Mouse (Mus musculus): ENCODE results near the gene Swt1.
"Not testable (repeated sequence)": the region's sequence is repeated elsewhere in the genome, so short reads cannot be mapped to it uniquely, and the experiment has no call there.

The Swt1 gene

DNA sequence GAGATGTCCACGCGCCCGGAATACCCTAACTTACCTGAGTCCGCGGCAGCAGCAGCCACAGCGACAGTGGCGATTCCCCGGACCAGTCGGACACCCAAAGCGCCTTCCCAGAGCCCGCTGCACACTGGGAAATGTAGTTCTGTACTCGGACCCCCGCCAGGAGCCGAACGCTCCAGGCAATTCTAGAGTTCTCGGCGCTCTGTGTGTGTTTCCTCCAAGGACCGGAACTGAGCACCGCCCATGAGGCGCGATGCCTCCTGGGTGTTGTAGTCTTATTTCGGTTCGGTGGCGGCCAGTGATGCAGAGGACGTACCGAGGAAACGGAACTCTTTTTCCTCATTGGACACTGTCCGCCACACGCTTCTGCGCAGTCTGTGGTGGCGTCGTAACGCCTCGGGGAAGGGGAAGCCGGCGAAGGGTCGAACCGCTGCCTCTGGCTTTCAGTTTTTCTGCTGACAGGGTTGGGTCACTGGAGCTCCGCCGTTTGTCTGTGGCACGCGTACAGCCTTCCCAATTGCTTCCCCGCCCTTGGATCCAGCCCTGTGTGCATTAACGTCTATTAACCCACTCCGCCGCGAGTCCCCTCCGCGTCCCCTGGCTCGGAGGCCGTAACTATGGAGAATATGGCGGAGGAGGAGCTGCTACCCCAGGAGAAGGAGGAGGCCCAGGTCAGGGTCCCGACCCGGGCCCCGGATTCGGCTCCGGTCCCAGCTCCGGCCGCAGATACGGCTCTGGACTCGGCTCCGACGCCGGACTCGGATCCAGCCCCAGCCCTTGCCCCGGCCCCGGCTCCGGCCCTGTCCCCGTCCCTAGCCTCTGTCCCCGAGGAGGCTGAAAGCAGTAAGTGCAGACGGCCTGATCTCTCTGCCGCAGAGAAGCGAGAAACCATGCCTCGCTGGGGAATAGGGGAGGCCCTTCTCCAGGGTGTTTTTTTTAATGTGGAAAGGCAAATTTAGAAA is at the start of gene Swt1, which contains the start of gene Trmt1l:
Gene Swt1 (minus strand): TSS at position 193 of the 959 bp plus-strand sequence.
Gene Trmt1l (plus strand): TSS at position 280 of the 959 bp plus-strand sequence.
- peak; percentile 98 for DNase-seq (ENCODE audit: low read depth, low spot score)

GRCm38 (mm10) chr1:151472386-151472785 is 44.1 kb upstream of the Swt1 start:
- not testable (repeated sequence) for DNase-seq (ENCODE audit: low read depth, low spot score)

- no peak for DNase-seq (ENCODE audit: low read depth, low spot score)
Observed at GRCm38 (mm10) chr1:151471429-151471828, 43.2 kb upstream of the Swt1 start.

DNA sequence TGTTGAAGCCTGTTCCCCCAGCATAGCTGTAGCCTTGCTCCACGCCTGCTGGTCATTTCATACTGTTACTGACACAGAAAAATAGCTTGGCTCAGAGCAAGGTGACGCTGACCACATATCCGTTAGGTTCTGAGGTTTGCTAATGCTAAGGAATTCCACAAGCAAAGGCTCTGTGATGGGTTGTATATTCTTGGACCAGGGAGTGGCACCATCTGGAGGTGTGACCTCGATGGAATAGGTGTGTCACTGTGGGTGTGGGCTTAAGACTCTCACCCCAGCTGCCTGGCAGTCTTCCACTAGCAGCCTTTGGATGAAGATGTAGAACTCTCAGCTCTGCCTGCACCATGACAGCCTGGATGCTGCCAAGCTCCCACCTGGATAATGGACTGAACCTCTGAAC is 38.3 kb upstream of the Swt1 start:
- DNase-seq (ENCODE audit: low read depth, low spot score), result no peak

- DNase-seq (ENCODE audit: low read depth, low spot score), result no peak
Observed at GRCm38 (mm10) chr1:151464914-151465313, 36.7 kb upstream of the Swt1 start.

DNA sequence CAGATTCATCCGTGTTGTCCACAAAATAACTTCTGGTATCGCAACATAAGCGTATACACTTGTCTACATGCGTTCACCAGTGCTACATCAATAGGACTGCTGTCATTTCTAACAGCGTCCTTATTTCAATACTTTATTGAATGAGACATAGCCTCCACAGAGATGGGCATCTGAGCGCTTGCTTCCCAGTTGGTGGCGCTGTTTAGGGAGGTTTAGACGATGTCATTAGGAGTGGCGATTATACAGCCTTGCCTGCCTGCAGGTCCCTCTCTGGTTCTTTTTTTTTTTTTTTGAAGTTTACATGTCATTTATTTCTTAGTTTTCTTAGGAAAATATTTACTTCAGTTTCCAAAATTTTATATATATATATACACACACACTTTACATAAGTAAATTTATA is 33.0 kb upstream of the Swt1 start:
- DNase-seq (ENCODE audit: low read depth, low spot score), result no peak

DNA sequence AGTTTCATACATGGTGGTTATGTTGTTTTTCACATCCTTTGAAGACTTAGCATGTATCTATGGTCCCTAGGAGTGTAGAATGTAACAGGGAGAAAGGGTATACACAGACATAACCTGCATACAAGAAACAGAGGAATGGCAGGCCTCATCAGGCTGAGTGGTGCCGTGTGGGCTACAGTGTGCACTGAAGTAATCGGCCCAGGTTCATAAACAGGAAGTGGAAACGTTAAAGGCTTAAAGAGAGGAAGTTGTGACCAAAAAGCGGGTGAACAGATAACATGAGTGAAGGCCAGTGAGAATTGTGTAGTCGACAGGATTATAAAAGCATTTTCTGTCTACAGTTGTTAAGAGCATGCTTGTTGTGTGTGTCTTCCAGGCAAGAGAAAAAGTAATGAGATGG is 28.8 kb upstream of the Swt1 start:
- DNase-seq (ENCODE audit: low read depth, low spot score), result no peak

- no peak for DNase-seq (ENCODE audit: low read depth, low spot score)
Observed at GRCm38 (mm10) chr1:151451946-151452345, 23.7 kb upstream of the Swt1 start.

DNA sequence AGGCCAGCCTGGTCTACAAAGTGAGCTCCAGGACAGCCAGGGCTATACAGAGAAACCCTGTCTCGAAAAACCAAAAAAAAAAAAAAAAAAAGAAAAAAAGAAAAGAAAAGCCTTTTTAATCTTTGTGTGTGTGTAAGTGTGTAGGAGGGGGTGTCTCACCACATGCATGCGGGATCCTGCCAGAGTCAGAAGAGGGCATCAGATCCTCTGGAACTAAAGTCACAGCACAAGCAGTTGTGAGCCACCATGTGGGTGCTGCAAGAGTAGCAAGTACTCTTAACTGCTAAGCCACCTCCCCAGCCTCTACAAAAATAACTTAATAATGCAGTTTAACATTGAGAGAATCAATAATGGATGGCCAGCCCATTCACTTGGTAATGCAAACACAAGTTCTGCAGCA is 22.6 kb upstream of the Swt1 start:
- no peak for DNase-seq (ENCODE audit: low read depth, low spot score)

DNA sequence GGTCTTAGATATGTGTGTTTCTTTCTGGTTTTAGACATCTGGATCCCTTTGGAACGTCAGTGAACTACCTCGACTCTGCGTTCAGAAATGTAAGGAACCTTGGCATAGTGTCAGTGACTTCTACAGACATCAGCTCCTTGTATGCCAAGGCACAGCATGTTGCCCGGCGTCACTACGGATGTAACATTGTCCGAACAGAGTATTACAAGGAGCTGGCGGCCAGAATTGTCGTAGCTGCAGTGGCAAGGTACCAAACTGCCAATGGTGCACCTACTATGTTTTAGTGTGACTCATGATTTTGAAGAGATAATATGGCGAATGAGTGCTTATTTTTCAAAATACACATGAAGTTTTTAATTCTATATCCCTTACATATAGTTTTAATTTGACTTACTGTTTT is 21.6 kb upstream of the Swt1 start:
- DNase-seq (ENCODE audit: low read depth, low spot score), result no peak

- DNase-seq (ENCODE audit: low read depth, low spot score), result no peak
Observed at GRCm38 (mm10) chr1:151435431-151435830, 7.2 kb upstream of the Swt1 start.

DNA sequence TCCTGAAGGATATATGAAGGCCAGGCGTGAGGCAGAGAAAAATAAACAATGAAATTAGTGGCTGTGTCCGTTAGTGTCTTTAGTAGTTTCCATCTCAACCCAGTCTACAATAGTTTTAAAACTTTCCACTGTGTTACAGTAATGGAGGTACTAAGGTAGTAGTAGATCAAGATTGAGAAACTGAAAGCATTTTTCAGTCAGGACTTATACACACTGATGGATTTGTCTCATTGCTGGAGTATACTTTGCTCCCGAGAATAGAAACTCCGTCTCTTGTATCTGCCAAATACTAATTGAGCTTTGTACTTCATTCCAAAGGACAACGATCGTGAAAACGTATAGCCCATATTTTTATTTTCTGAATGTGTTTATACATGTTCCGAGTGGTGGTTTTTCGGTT is 1.1 kb upstream of the Swt1 start:
- no peak for DNase-seq (ENCODE audit: low read depth, low spot score)

DNA sequence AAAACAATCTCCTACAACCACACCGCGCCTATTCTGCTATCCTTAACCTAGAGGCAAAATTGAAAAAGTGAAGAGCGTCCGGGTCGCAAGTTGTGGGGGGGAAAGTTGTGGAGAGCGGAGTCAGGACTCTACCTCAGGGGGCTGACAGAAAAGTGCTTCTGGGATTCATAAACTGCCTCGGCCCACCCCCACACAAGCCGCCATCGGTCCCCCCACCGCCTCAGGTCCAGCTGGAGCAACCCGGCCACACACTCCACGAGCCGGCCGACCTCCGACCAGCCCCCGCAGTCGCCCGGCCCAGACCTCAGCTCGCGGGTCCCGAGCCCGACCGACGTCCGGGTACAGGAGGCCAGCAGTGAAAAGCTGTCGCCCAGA is 380 bp downstream of the Swt1 start:
- no peak for DNase-seq (ENCODE audit: low read depth, low spot score)

DNA sequence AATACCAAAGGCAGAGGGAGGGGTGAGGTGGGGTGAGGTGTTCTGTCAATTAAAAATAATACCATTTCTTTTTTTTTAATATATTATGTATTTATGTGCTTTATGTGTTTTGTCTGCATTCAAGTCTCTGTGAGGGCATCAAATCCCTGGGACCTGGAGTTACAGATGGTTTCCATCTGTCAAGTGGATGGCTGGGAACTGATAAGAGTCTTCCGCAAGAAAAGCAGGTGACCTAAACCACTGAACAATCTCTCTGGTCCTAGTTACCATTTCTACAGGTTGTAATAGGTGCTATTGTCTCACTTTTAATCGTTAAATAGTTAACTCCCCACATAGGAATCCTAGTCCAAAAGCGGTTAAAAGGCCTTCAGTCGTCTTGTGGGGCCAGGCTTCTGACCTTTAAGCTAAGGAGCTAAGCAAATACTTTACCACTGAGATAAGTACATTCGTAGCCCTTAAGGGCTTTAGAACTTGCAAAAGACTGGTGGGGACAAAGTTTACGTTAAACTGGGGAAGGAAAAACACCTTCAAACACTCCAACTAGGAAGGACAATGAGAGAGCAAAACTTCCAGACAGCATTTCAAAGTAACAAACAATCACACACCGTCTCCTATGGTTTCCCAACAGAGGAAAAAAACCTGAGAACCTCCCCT is 1.2 kb downstream of the Swt1 start:
- DNase-seq (ENCODE audit: low read depth, low spot score), result no peak

- no peak for DNase-seq (ENCODE audit: low read depth, low spot score)
Observed at GRCm38 (mm10) chr1:151422178-151422577, 6.1 kb downstream of the Swt1 start.

- no peak for DNase-seq (ENCODE audit: low read depth, low spot score)
Observed at GRCm38 (mm10) chr1:151409827-151410226, 18.4 kb downstream of the Swt1 start.

DNA sequence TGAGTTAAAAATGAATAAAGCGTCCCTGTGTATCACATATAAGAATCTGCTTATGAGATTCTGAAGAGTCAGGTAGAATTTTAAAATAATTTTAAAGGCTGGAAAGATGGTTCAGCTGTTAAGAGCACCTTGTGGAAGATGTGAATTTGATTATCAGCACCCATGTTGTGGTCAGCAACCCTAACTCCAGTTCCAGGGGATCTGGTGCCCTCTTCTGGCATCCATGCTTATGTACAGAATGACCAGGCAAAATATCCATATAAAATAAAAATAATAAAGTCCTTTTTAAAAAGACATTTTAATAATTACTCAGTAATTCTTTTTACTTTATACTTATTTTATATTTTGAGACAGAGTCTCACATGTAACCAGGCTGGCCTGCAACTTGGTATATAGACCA is 38.2 kb downstream of the Swt1 start:
- no peak for DNase-seq (ENCODE audit: low read depth, low spot score)

GRCm38 (mm10) chr1:151377353-151377752 is 50.9 kb downstream of the Swt1 start:
- DNase-seq (ENCODE audit: low read depth, low spot score), result no peak

DNA sequence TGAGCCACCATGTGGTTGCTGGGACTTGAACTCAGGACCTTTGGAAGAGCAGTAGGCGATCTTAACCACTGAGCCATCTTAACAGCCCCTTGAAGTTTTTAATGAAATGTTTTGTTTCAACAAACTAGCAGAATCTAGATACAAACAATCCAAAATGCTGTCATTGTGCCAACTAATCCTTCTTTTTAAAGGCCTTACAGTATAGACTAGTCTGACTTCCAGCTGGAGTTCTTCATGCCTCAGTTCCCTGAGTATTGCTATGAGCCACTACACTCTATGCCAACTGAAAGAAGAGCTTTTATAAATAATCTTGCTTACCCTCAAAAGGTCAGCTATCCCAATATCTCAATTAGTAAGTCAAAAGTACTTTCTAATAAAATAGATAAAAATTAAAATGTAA is 55.4 kb downstream of the Swt1 start:
- no peak for DNase-seq (ENCODE audit: low read depth, low spot score)

GRCm38 (mm10) chr1:151371543-151371942 is 56.7 kb downstream of the Swt1 start:
- DNase-seq (ENCODE audit: low read depth, low spot score), result no peak

DNA sequence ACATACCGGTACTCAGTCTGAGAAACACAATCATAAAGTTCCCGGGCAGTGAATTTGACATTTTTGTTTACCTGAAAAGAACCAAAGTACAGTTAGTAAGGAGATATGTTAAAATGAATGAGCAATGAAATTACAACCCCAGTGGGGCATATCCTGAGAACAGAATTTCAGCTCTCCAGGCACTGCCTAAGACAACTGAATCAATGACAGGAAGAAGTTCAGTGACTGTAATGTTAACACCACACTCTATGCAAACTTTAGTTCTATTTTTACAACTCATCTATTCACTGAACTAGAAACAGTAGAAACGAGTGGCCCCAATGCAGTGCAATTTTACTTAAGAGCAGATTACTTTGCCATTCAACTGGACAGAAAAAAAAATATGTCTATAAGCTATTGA is 57.7 kb downstream of the Swt1 start:
- DNase-seq (ENCODE audit: low read depth, low spot score), result no peak

DNA sequence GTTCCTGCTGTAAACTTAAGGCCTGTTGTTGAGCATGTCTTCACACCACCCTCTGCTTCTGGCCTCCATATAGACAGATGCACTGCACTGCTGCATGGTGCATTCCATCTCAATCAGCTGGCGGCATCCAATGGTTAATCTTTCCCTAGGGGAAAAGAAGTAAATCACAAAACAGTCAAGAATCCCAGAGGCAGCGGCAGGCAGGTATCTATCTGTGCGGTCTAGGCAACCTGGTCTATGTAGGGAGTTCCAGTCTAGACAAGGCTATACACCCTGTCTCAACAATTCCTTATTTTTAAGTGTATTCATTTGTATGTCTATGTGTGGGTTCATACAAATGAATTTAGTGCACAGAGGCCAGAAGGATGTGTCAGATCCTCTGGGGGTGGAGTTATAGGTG is 59.8 kb downstream of the Swt1 start:
- no peak for DNase-seq (ENCODE audit: low read depth, low spot score)
